Mouse (Mus musculus): ENCODE measurements around the gene Dlx5. TPM values are rescaled to one million over a fixed set of nuclear protein-coding genes. Genes with fewer than 3 reads are reported as not detected.

Gene Dlx5
- total RNA-seq, 2 experiments from 2014 or later, result 0.43 to 0.50 TPM

DNA sequence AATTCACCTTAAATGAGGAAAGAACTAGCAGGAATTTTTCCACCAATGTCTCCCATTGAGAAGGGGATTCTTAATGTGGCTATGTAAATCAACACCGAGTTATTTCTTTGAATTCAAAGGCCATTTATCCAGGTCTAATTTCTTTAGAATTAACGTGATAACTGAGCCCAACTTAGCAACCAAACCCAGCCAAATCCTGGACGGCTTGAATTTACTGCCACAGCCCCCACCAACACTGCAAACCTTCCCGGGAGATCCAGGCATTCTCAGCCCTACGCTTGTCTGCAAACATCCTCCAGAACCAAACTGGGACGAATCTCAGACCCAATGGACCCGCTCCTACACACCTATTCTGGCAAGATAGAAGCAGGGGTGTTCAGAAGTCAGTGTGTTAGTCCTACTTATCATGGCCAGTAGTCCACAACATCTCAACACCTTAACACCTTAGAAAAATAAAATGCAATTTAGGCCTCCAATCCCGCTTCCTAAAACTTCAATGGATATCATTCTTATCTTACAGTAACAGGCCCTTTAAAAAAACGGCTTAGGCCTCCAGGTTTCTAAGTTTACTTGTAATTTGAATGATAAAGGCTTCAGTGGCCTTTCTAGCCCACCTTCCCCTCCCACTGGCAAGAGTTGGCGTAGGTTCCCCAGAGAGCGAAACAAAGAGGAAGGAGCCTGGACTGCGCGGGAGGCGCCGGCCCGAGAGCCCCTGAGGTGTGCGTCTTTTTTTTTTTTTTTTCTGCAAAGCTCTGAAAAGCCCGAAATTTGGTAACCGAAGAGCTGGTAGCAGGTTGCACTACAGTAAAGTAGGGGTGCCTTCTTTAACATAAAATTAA is 22.6 kb downstream of the Dlx5 start:
- DNase-seq, result no peak

DNA sequence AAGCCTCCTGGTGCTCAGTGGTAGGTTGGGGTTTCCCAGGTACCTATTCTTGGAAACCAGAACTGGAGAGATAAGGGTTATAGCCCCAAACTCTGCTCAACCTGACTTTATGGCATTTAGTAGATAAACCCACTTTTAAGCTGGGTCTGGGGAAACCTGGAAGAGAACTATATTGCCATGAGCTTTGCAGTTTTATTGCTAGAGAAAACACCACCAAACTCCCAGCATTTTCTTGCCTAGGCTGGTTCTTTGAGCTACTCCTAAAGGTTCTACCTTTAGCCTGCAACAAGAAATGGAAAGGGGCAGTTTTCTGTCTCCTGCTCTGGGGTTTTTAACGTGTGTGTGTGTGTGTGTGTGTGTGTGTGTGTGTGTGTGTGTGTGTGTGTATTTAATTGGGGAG is 23.3 kb downstream of the Dlx5 start:
- no peak for DNase-seq

DNA sequence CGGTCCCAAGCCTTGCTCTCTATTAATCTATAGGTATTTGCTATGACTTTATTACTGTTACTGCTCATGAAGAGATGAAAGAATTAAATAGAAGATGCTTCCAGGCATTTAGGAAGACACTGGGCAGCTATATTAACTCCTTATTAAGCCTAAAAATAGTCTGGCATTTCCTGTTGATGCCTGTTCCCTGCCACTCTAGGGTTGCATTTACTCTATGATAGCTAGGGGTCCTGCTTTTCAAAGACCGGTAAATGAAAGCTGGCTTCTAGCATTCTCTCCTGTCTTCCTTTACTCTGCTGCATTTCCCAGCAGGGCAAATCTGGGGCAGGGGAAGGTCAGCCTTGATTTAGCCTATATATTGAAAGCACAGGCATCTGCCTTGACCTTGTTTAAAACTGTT is 24.1 kb downstream of the Dlx5 start:
- DNase-seq, result no peak

DNA sequence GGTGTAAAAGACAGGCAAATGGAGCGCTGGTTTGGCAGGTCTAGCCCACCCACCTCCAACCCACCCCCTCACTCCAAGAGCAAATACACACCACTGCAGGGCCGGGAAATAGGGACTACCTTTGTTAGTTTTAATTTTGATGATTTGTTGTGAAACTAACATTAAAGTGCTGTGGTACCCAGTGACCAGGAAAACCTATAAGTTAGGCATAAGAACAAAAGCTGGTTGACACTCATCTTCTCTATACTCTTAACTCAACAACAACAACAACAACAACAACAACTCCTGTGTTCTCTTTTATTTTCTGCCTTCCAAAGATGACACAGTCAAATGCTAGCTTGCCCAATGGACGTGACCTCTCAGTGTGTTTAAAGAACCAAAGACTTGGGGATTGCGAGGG is 25.0 kb downstream of the Dlx5 start:
- DNase-seq, result no peak

DNA sequence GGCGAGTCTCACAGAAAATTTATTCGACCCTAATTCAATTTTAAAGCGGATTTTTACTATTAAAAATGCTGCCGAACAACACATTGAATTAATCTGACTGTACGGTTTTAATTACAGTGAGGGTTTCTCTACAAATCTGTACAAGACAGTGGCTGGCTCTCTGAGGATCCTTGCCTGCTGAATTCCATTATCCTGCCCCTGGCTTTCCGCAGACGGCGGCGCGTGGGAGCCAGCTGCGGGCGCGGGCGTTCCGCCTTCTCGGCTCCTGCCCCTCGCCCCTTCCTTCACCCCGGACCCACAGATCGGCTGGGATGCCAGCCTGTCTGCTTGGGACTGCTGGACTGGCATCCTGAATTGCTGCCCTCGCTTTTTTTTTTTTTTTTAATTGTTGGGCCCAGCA is 25.6 kb downstream of the Dlx5 start:
- no peak for DNase-seq

DNA sequence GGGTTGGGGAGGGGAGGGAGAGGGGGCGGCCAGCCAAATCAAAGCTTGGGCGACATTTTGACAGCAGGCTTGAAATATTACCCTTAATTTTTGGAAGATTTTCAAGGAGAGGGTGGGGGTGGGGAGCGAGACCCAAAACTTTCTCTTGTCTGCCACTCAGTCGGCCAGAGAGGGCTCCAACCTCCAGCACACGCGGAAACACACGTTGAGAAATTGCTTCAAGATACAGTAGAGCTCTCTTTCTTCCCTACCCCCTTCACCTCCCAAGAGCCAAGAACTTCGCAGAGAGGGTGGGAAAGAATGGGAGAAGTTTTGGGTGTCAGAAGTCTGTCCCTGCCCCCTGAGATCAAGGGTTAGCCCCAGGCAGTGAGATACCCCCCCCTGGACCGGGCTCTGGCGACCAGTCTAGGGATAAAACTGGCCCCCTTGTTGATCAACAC is 26.1 kb downstream of the Dlx5 start:
- DNase-seq, result no peak

DNA sequence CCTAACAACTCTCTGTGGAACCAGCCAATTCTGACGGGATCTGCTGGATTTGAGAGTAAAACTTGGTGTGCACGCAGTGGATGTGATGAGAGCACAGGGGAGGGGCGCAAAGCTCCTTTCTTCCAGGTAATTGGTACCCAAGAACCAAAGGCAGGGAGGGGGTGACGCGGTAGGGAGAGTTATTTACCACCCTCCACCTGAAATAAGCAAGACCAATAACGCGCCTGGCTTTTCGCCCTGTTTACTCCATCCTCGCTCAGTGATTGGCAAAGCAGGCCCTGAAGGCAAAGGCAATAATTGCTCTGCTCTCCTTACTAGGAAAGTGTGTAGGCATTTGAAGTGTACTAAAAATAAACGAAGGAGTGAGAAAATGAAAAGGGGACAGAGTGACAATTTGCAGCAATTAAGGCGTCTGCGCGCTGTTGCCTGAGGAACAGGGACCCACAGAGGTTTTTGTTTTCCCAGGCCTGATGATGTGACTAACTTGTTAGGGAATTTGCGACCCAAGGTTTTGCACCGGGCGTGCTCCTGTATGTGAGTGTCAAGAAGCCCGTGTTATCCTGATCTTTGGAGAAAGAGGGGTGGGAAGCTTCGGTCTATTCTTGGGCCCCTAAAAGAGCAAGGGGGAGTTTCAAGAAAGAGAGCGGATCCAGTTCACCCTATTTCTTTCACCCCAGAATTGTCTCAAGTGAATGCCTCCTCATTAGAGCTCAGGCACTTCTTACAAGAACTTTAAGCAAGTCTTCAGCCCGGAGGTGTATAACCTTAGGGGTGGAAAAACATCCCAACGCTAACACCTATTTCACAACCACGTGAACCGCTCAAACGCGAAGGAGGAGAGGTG is 26.8 kb downstream of the Dlx5 start:
- no peak for DNase-seq

DNA sequence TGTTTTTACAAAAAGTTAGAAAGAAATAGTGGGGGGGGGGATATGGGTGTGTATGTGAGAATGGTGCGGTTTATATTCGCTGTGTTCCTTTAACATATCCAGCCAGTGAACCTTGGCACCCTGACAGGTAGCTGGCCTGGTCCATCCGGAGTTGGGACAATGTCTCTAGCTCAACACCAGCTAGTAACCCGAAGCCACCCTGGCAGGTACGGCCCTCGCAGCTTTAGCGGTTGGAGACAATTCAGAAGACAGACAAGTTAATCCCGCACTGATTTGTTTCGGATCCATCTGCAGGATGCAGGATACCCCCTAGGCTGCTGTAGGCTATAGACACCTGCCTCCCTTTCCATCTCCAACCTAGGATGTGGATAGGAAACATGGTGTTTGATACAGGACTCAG is 27.7 kb downstream of the Dlx5 start:
- no peak for DNase-seq

DNA sequence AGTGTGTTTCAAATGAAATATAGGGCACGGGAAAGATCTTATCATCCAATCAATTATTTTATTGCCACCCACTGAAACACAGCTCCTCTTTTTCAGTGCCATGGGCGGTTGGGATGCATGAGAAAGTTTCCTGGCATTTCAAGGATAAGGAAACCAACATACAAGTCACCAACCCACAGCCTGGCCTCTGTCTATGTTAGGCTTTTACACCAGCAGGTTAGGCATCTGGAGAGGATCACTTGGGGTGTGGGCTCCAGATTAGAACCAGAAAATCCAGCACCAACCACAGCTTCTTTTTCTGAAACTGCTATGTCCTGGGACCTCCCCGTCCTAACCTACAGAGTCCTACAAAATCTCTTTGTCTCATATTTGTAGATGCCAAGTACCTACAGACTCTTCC is 28.9 kb downstream of the Dlx5 start:
- DNase-seq, result no peak

DNA sequence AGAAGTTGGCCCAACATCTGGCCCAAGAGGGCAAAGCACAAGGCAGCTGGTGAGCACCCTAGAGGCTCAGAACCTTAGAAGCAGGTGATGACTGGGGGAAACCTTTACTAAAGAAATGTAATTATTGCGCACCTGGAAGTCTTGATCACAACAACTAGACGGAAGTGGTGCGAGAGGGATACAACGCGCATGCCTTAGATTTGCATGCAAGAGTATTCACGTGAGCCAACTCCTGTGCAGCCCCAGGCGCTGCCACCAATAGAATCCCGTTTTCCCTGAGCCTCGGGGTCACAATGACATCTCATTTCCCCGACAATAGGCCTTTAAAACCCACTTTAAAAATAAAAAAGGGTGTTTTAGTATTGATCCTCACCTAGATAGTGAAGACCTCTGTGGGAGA is 30.7 kb downstream of the Dlx5 start:
- no peak for DNase-seq

DNA sequence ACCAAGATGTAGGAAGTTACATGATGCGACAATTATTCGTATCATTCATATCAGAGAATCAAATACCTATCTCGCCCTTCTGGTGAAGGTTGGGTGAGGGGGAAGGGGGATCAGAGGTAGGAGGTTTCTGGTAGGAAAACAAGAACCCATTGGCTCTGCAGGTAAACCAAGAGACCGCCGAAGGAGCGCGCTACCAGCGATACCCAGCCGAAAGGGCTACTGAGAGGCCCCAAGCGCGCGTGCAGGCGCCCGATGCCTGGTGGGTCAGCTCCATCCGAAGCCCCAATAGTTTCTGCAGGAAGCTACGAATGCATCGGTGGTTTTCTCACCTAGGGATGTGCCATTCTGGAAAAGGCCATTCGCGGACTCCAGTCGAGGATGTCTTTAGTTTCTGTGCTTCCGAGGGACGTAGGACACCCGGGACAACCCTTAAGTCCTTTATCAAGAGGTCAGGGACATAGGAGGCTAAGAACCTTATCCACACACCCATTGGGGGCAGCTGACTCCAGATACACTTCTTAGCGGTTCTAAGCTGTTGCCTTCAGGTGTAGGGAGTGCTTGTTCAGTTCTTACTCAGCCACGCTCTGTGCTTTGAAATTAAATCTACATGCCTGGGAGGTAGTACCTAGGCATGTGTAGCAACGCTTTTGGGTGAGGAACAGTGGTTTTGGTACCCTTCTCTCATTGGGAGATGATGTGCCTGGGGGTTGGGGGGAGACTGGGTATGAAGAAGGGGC is 31.4 kb downstream of the Dlx5 start:
- no peak for DNase-seq

DNA sequence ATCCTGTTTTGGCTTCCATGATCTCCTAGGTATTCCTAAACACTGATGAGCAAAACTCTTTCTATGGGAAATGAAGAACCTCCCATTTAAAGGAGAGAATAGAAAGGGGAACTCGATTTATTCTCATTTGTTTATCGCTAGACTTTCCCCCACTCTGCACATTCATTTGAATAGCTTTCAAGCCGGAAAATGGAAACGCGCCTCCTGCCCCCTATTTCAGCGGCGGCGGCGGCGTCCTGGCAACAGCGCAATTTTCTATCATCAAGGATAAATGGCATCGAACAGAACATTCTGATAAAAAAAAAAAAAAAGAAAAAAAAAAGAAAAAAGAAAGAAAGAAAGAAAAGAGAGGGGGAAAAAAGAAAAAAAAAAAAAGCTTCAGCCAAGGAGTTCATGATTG is 32.1 kb downstream of the Dlx5 start:
- DNase-seq, result no peak

DNA sequence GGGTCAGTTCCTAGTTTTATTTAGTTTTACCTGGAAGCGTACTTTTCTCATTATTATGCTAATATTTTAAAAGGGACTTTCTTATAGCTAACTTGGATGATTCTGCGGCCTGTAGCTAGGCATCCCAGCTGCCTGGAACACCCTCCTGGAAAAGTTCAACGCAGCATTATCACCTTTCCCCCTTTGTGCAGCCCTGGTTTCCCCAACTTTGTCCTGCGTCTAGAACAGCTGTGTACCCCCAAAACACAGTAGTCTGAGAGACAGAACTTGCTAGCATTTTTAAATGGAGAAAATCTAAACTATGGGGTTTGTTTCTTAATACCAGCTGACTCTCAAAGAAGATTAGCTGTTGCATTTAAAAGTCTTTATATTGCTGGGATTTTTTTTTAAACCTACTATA is 33.3 kb downstream of the Dlx5 start:
- no peak for DNase-seq

DNA sequence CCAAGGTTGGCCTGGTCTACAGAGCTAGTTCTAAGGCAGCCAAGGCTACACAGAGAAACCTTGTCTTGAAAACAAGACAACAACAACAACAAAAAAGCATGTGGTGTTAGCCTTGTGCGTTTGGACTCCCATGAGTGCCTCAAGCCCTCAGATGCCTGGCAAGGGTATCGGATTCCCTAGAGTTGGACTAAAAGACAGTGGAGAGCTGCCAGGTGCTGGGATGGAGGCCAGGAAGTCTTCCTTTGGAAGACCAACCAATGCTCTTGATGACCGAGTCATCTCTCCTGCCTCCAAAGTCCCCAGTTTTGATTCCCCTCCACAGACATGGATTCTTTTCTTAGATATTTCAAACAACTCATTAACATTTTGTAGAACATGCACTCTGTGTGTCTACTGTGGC is 48.6 kb downstream of the Dlx5 start:
- DNase-seq, result no peak

DNA sequence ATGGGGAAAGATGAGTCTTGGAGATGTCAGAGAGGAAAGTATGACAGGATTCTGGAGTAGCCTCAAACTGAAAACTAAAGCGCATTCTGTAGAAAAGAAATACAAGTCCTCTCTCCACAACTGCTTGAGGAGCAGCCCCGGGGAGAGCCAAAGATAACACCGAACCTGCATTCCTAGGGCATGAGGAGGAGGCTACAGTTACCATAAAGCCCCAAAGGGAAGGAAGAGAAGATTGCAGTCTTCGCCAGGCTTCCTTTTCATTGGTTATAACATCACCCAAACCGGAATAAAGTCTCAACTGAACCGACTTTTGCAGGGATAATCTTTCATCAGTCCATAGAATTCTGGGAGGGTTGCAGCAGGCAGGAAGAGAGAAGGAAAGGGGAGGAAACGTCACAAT is 51.4 kb downstream of the Dlx5 start:
- peak; percentile 21 for DNase-seq

Other genes starting within 250 kb of the Dlx5 start
- not detected for gene Dlx6, start 18.8 kb downstream of the Dlx5 start, total RNA-seq (2021)
- 1 to 10 TPM; 3.7 to 4.9 TPM for gene Sdhaf3, start 73.9 kb upstream of the Dlx5 start, total RNA-seq (2021)

Data from heart, postnatal 4 days (tissue).